Mouse (Mus musculus) midbrain, embryonic 14.5 days (tissue): ENCODE measurements around the gene Arhgap44. TPM values are rescaled to one million over a fixed set of nuclear protein-coding genes. Genes with fewer than 3 reads are reported as not detected.
A peak's percentile ranks its signal among the peaks of the same experiment; 100 is the strongest.

Source experiments
- ATAC-seq: fragments of 200-750 bp; cut with Nextera tagmentation; 2 replicates; pipeline ENCODE4 v1.8.0; 2017; ENCODE audit warnings: moderate number of reproducible peaks, moderate library complexity; ENCODE audit not compliant: low FRiP score, low TSS enrichment
- DNase-seq: peaks from one replicate; pipeline ENCODE4 v3.0.0-alpha.2; 2015
- H3K27ac ChIP-seq: fragments of 300-500 bp; sonication (generic); replicated peaks from 2 replicates; pipeline ENCODE4 v1.5.1; 2014; ENCODE audit warnings: mild to moderate bottlenecking, low read depth, low read length, moderate library complexity
- H3K27me3 ChIP-seq: fragments of 300-500 bp; sonication (generic); 2 replicates; pipeline ENCODE4 v1.6.1; 2014; ENCODE audit warnings: low read length, control low read depth, mixed read lengths; ENCODE audit not compliant: control insufficient read depth, insufficient read depth
- H3K36me3 ChIP-seq: fragments of 300-500 bp; sonication (generic); 2 replicates; pipeline ENCODE4 v1.6.1; 2014; ENCODE audit warnings: low read length, control low read depth; ENCODE audit not compliant: control insufficient read depth, insufficient read depth
- H3K4me1 ChIP-seq: fragments of 300-500 bp; sonication (generic); 2 replicates; pipeline ENCODE4 v1.6.1; 2014; ENCODE audit warnings: mild to moderate bottlenecking, antibody characterized with exemption, low read length, control low read depth; ENCODE audit not compliant: control insufficient read depth, insufficient read depth
- H3K4me2 ChIP-seq: fragments of 300-500 bp; sonication (generic); 2 replicates; pipeline ENCODE4 v1.6.1; 2014; ENCODE audit warnings: mild to moderate bottlenecking, low read length, moderate library complexity
- H3K4me3 ChIP-seq: fragments of 300-500 bp; sonication (generic); replicated peaks from 2 replicates; pipeline ENCODE4 v1.5.1; 2014; ENCODE audit warnings: low read depth, low read length
- H3K9ac ChIP-seq: fragments of 300-500 bp; sonication (generic); replicated peaks from 2 replicates; pipeline ENCODE4 v1.6.1; 2014; ENCODE audit warnings: mild to moderate bottlenecking, low read length, moderate library complexity
- H3K9me3 ChIP-seq: fragments of 300-500 bp; sonication (generic); 2 replicates; pipeline ENCODE4 v1.6.1; 2016; ENCODE audit warnings: low read length, control low read depth, mixed read lengths; ENCODE audit not compliant: control insufficient read depth
- WGBS: fragments of 180-500 bp; shearing (Covaris S2); extraction: QIAGEN DNeasy Blood & Tissue Kit; methylation state at CpG from one replicate; pipeline ENCODE4 v1.1.7; 2014; 5-methylcytosine and 5-hydroxymethylcytosine counted together
- polyA plus RNA-seq: library from polyadenylated mRNA; unstranded; fragments of >200 nt; fragmentation: Nextera tagmentation; extraction: Ambion mirVana; gene quantifications from 2 replicates; pipeline ENCODE4 v1.2.1, GENCODE M21; 2014

The Arhgap44 gene
- polyA plus RNA-seq, 1 experiment from 2014 or later = 13.0 TPM

DNA sequence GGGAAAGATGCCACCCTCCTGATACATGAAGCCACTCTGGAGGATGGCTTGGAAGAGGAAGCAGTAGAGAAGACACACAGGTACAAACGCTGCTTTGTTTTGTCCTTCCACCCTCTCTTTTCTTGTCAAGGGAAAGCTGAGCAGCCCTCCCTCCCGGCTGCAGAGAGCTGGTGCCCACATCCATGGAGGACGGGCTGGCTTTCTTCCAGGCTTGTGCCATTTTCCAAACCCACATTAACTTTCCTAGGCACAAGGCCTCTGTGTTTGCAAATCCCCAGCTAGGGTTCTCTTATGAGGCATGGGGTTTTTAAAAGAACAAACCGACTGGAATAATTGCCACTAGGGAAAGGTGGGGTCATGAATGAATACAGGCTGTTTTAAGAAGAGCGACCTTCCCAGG is 163.1 kb downstream of the Arhgap44 start:
- Histone ChIP-seq H3K27ac (no peak overlapping the region), H3K9ac (no peak overlapping the region), H3K4me1 (no peaks in the 10 kb centered on the region), H3K36me3 (peaks cover 90% of the 10 kb centered on the region), H3K9me3 (no peaks in the 10 kb centered on the region), H3K4me3 (no peak overlapping the region), H3K27me3 (no peaks in the 10 kb centered on the region), H3K4me2 (no peak overlapping the region)
- ATAC-seq (no peak), DNase-seq (no peak)
- 87% methylated on average over 5 of the region's 5 CpGs for WGBS

- Histone ChIP-seq H3K9ac (no peak overlapping the region), H3K4me3 (no peak overlapping the region), H3K36me3 (peaks cover 91% of the 10 kb centered on the region), H3K4me2 (no peak overlapping the region), H3K9me3 (no peaks in the 10 kb centered on the region), H3K27me3 (no peaks in the 10 kb centered on the region), H3K27ac (no peak overlapping the region), H3K4me1 (no peaks in the 10 kb centered on the region)
- WGBS = 91% methylated on average over 3 of the region's 3 CpGs
- ATAC-seq (no peak), DNase-seq (no peak)
These were observed 164.3 kb downstream of the Arhgap44 start for GRCm38 (mm10) chr11:64998439-64998838.

DNA sequence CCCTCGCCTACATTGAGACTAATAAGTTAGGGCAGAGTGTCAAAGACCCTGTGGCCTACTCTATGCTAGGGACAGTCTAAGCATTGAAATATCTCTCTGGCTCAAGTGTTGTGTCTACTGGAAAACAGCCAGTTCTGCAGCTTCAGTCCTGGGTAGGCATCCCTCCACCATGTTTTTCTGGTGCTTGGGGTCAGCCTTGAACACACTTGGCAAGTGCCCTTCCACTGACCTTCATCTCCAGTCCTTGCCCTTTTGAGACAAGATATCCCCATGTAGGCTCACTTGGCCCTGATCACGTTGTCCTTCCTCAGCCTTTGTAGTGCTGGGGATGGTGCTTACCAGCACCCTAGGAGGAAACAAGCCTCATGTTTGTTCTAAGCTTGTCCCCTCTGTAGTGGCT is 174.2 kb downstream of the Arhgap44 start:
- no peaks in the 10 kb centered on the region for H3K9me3 ChIP-seq
- H3K9ac ChIP-seq = no peak overlapping the region
- no peak for DNase-seq
- ATAC-seq = no peak
- H3K36me3 ChIP-seq = peaks cover 96% of the 10 kb centered on the region
- WGBS = 90% methylated on average over 2 of the region's 2 CpGs
- no peaks in the 10 kb centered on the region for H3K4me1 ChIP-seq
- H3K27me3 ChIP-seq = no peaks in the 10 kb centered on the region
- no peak overlapping the region for H3K27ac ChIP-seq
- H3K4me3 ChIP-seq = no peak overlapping the region
- H3K4me2 ChIP-seq = no peak overlapping the region

- Histone ChIP-seq H3K27me3 (no peaks in the 10 kb centered on the region), H3K4me3 (peak overlapping the region; percentile 95), H3K9ac (peak overlapping the region; percentile 81), H3K4me1 (peaks cover 12% of the 10 kb centered on the region), H3K4me2 (peak overlapping the region; percentile 91), H3K27ac (no peak overlapping the region; the same call in 1 of the 2 replicates), H3K9me3 (no peaks in the 10 kb centered on the region), H3K36me3 (peaks cover 39% of the 10 kb centered on the region)
- WGBS = 14% methylated on average over 9 of the region's 9 CpGs
- no peak for DNase-seq
- ATAC-seq = no peak
These were observed 183.3 kb downstream of the Arhgap44 start for GRCm38 (mm10) chr11:64979489-64979845.

DNA sequence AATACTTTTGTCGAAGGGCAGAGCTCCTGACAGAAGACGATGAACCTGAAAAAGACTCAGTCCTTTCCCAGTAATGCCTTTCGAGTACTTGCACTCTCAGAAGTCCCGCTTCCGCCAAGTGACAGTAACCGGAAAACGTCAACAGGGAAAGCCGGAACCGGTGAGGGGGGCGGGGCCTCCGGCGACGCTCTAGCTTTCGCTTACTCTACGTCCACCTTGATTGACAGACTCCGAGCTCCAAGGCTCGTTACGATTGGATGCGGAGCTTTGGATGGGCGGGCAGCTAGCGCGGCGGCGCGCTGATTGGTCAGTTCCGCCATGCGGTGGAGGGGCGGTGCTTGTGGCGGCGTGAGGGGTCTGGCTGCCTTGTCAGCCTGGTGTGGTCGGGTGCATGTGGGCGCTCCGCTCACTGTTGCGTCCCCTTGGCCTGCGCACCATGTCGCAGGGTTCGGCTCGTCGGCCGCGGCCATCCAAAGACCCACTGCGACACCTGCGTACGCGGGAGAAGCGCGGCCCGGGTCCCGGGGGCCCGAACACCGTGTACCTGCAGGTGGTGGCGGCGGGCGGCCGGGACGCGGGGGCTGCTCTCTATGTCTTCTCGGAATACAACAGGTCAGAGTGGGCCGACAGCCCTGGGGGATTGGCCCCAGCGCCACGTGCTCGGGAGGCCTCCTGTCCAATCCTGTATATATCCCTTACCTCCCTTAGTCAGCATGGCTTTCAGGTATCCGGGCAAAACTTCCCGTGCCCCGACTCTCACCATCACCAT is 183.9 kb downstream of the Arhgap44 start, which contains the start of gene Elac2:
TSS of gene Elac2 (plus strand) at position 319 of the 769 bp plus-strand sequence.
- H3K4me1 ChIP-seq = peaks cover 12% of the 10 kb centered on the region
- H3K9ac ChIP-seq = peak within 1 kb of the TSS; percentile 81
- H3K27me3 ChIP-seq = no peaks in the 10 kb centered on the region
- H3K4me2 ChIP-seq = peak within 1 kb of the TSS; percentile 91
- H3K27ac ChIP-seq = peak within 1 kb of the TSS; percentile 37
- H3K9me3 ChIP-seq = no peaks in the 10 kb centered on the region
- DNase-seq (peak; percentile 99), ATAC-seq (peak; percentile 100)
- WGBS = under 1% methylated on average over 65 of the region's 65 CpGs
- H3K36me3 ChIP-seq = peaks cover 34% of the 10 kb centered on the region
- H3K4me3 ChIP-seq = peak within 1 kb of the TSS; percentile 95

DNA sequence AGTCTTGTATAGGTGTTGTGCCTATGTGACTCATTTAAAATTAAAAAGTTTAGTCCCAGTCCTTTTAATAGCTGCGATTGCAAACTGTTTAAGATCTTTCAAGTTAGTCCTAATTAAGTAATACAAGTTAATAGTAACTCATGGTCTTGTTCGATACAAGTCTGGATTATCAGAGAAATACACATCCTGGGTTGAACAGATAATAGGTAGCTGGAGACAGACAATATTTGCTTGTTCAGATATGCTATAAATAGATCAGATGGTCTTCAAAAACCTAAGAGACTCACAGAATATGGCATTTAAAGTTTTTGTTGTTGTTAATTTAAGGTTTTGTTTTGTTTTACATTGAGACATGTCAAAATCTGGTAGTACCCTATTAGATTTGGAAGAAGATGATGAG is 190.3 kb downstream of the Arhgap44 start:
- no peak overlapping the region for H3K9ac ChIP-seq
- peaks cover 6% of the 10 kb centered on the region for H3K27me3 ChIP-seq
- H3K36me3 ChIP-seq = no peaks in the 10 kb centered on the region
- no peak overlapping the region for H3K27ac ChIP-seq
- H3K4me2 ChIP-seq = no peak overlapping the region
- WGBS = 78% methylated on average over 2 of the region's 2 CpGs
- no peak overlapping the region for H3K4me3 ChIP-seq
- no peak for DNase-seq
- no peak for ATAC-seq
- H3K9me3 ChIP-seq = no peaks in the 10 kb centered on the region
- peaks cover 2% of the 10 kb centered on the region; the same call in 1 of the 2 replicates for H3K4me1 ChIP-seq

DNA sequence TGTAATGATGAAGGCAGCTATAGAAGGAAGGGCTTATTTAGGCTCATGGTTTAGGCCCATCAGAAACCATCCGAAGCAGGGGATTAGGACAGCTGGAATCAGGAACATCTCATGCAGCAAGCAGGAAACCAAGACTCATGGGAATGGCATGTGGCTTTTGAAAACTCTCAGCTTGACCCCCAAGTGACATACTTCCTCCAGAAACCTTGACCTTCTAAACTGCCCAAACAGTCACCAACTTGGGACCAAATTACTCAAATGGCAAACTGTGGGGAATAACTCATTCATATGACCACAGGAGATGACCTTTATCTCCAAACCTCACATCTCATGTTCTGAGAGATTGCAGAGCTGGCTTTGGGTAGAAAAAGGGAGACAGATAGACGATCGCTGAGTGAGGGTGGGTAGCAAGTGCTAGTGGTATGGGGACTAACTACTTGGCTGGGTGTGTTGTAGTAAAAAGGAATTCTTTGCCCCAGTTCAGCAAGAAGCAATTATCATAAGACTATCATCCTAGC is 191.2 kb downstream of the Arhgap44 start:
- H3K4me2 ChIP-seq = no peak overlapping the region
- no peaks in the 10 kb centered on the region for H3K9me3 ChIP-seq
- ATAC-seq (no peak), DNase-seq (no peak)
- peaks cover 2% of the 10 kb centered on the region; the same call in 1 of the 2 replicates for H3K4me1 ChIP-seq
- no peak overlapping the region for H3K27ac ChIP-seq
- H3K36me3 ChIP-seq = no peaks in the 10 kb centered on the region
- no peak overlapping the region for H3K4me3 ChIP-seq
- H3K9ac ChIP-seq = no peak overlapping the region
- H3K27me3 ChIP-seq = peaks cover 6% of the 10 kb centered on the region
- 85% methylated on average over 3 of the region's 3 CpGs for WGBS

GRCm38 (mm10) chr11:64968939-64969342 is 193.8 kb downstream of the Arhgap44 start:
- ATAC-seq = no peak

GRCm38 (mm10) chr11:64968507-64968906 is 194.3 kb downstream of the Arhgap44 start:
- ATAC-seq (peak; percentile 66; the same call in 1 of the 2 replicates), DNase-seq (peak; percentile 92)
- H3K27me3 ChIP-seq = peaks cover 6% of the 10 kb centered on the region
- no peaks in the 10 kb centered on the region for H3K9me3 ChIP-seq
- peaks cover 2% of the 10 kb centered on the region; the same call in 1 of the 2 replicates for H3K4me1 ChIP-seq
- H3K4me2 ChIP-seq = no peak overlapping the region
- 6% methylated on average over 3 of the region's 3 CpGs for WGBS
- H3K9ac ChIP-seq = no peak overlapping the region
- H3K27ac ChIP-seq = no peak overlapping the region
- no peaks in the 10 kb centered on the region for H3K36me3 ChIP-seq
- H3K4me3 ChIP-seq = no peak overlapping the region

More at GRCm38 (mm10) chr11:64968939-64969342, 193.8 kb downstream of the Arhgap44 start:
- Histone ChIP-seq H3K27ac (no peak overlapping the region), H3K4me1 (peaks cover 2% of the 10 kb centered on the region; the same call in 1 of the 2 replicates), H3K9me3 (no peaks in the 10 kb centered on the region), H3K9ac (no peak overlapping the region), H3K27me3 (peaks cover 6% of the 10 kb centered on the region), H3K4me3 (no peak overlapping the region), H3K36me3 (no peaks in the 10 kb centered on the region), H3K4me2 (no peak overlapping the region)
- 65% methylated on average over 4 of the region's 4 CpGs for WGBS
- DNase-seq = no peak
